Mouse (Mus musculus) CH12.LX (cell line): ENCODE results near the gene Mrnip. TPM values are rescaled to one million over a fixed set of nuclear protein-coding genes. Genes with fewer than 3 reads are reported as not detected.

Source experiments
- DNase-seq: peaks from one replicate; pipeline ENCODE4 v3.0.0-alpha.2; 2013; ENCODE audit errors: extremely low read depth
- H3K27ac ChIP-seq: 2 replicates; pipeline ENCODE4 v1.5.1; 2012; ENCODE audit warnings: low read depth, mild to moderate bottlenecking, control low read depth, moderate library complexity; ENCODE audit not compliant: insufficient read depth
- H3K27me3 ChIP-seq: replicated peaks from 2 replicates; pipeline ENCODE3; 2012; ENCODE audit warnings: inconsistent platforms
- H3K36me3 ChIP-seq, 2 experiments: replicated peaks in 1 of 2; 2 replicates each; pipeline versions ENCODE3 to v1.6.1; 2012; ENCODE audit warnings: inconsistent platforms in 1 of 2, low read length in 1 of 2, mild to moderate bottlenecking in 1 of 2, mixed read lengths in 1 of 2, moderate library complexity in 1 of 2; ENCODE audit not compliant: control insufficient read depth in 1 of 2, insufficient read depth in 1 of 2
- H3K4me1 ChIP-seq, 2 experiments: 2 replicates each; pipeline ENCODE4 v1.6.1; 2012; ENCODE audit warnings: inconsistent platforms in 1 of 2, moderate library complexity in 1 of 2; ENCODE audit not compliant: insufficient read depth in 2 of 2, control insufficient read depth in 1 of 2
- H3K4me2 ChIP-seq: 2 replicates; pipeline ENCODE4 v1.6.1; 2012; ENCODE audit warnings: low read depth, mild to moderate bottlenecking, control low read depth; ENCODE audit not compliant: poor library complexity, insufficient read depth, severe bottlenecking
- H3K4me3 ChIP-seq, 3 experiments: fragments of 150-350 bp in 1 of 3; sonication (generic) in 1 of 3; replicated peaks in 1 of 3; 2 replicates each; pipeline versions ENCODE3 to v1.5.1; 2011 to 2012; ENCODE audit warnings: low read depth in 2 of 3, low read length in 2 of 3, mild to moderate bottlenecking in 2 of 3, moderate library complexity in 2 of 3, control low read depth in 1 of 3, improper control_type of control experiment in 1 of 3, inconsistent platforms in 1 of 3, mixed read lengths in 1 of 3; ENCODE audit not compliant: poor library complexity in 1 of 3
- H3K79me2 ChIP-seq: replicated peaks from 2 replicates; pipeline ENCODE4 v1.6.1; 2012; ENCODE audit warnings: mild to moderate bottlenecking, moderate library complexity; ENCODE audit not compliant: control insufficient read depth, poor library complexity, insufficient read depth, severe bottlenecking; ENCODE audit errors: extremely low read depth
- H3K9ac ChIP-seq: 2 replicates; pipeline ENCODE4 v1.6.1; 2012; ENCODE audit warnings: low read depth, mild to moderate bottlenecking, control low read depth, moderate library complexity; ENCODE audit not compliant: insufficient read depth
- H3K9me3 ChIP-seq: replicated peaks from 2 replicates; pipeline ENCODE3; 2012; ENCODE audit warnings: low read length, inconsistent platforms, mixed read lengths
- BHLHE40 ChIP-seq: IDR thresholded peaks from 2 replicates; pipeline ENCODE4 v1.6.1; 2011; ENCODE audit warnings: mild to moderate bottlenecking, low read depth, low read length, improper control_type of control experiment
- CHD1 ChIP-seq: IDR thresholded peaks from 2 replicates; pipeline ENCODE4 v1.6.1; 2012; ENCODE audit warnings: low read depth, low read length, improper control_type of control experiment, inconsistent platforms
- CHD2 ChIP-seq: IDR thresholded peaks from 2 replicates; pipeline ENCODE4 v1.6.1; 2011; ENCODE audit warnings: low read length, improper control_type of control experiment
- ELF1 ChIP-seq: IDR thresholded peaks from 2 replicates; pipeline ENCODE4 v1.6.1; 2014; ENCODE audit warnings: low read depth, mild to moderate bottlenecking, inconsistent platforms, low read length, improper control_type of control experiment
- EP300 ChIP-seq: IDR thresholded peaks from 2 replicates; pipeline ENCODE4 v1.6.1; 2011; ENCODE audit warnings: low read length, improper control_type of control experiment
- ETS1 ChIP-seq: conservative IDR thresholded peaks from 2 replicates; pipeline ENCODE4 v1.6.1; 2012; ENCODE audit warnings: low read depth, mild to moderate bottlenecking, inconsistent platforms, low read length, improper control_type of control experiment, moderate library complexity
- GABPA ChIP-seq: IDR thresholded peaks from 2 replicates; pipeline ENCODE4 v1.6.1; 2012; ENCODE audit warnings: low read depth, low read length, improper control_type of control experiment, inconsistent platforms; ENCODE audit not compliant: insufficient replicate concordance
- IRF4 ChIP-seq: IDR thresholded peaks from 2 replicates; pipeline ENCODE4 v1.6.1; 2014; ENCODE audit warnings: low read depth, mild to moderate bottlenecking, inconsistent platforms, low read length, improper control_type of control experiment
- JUN ChIP-seq: IDR thresholded peaks from 2 replicates; pipeline ENCODE4 v1.6.1; 2011; ENCODE audit warnings: low read depth, mild to moderate bottlenecking, low read length, improper control_type of control experiment, moderate library complexity; ENCODE audit not compliant: insufficient read depth
- KAT2A ChIP-seq: IDR thresholded peaks from 2 replicates; pipeline ENCODE4 v1.6.1; 2012; ENCODE audit warnings: low read length, improper control_type of control experiment, inconsistent platforms; ENCODE audit not compliant: insufficient replicate concordance
- MAFK ChIP-seq: IDR thresholded peaks from 2 replicates; pipeline ENCODE4 v1.6.1; 2011; ENCODE audit warnings: low read length, improper control_type of control experiment; ENCODE audit not compliant: insufficient replicate concordance
- MAX ChIP-seq: IDR thresholded peaks from 2 replicates; pipeline ENCODE4 v1.6.1; 2011; ENCODE audit warnings: low read length, improper control_type of control experiment
- MAZ ChIP-seq: IDR thresholded peaks from 2 replicates; pipeline ENCODE4 v1.6.1; 2012; ENCODE audit warnings: low read depth, mild to moderate bottlenecking, inconsistent platforms, low read length, improper control_type of control experiment, moderate library complexity
- MEF2A ChIP-seq: IDR thresholded peaks from 2 replicates; pipeline ENCODE4 v1.6.1; 2014; ENCODE audit warnings: low read depth, mild to moderate bottlenecking, inconsistent platforms, low read length, improper control_type of control experiment, borderline replicate concordance
- MXI1 ChIP-seq: IDR thresholded peaks from 2 replicates; pipeline ENCODE4 v1.6.1; 2011; ENCODE audit warnings: mild to moderate bottlenecking, low read depth, low read length, improper control_type of control experiment
- MYC ChIP-seq: IDR thresholded peaks from 2 replicates; pipeline ENCODE4 v1.6.1; 2011; ENCODE audit warnings: low read depth, mild to moderate bottlenecking, improper control_type of control experiment, low read length
- NELFE ChIP-seq: IDR thresholded peaks from 2 replicates; pipeline ENCODE4 v1.6.1; 2011; ENCODE audit warnings: low read depth, low read length, improper control_type of control experiment
- NRF1 ChIP-seq: IDR thresholded peaks from 2 replicates; pipeline ENCODE4 v1.6.1; 2014; ENCODE audit warnings: low read depth, mild to moderate bottlenecking, inconsistent platforms, low read length, improper control_type of control experiment, moderate library complexity
- PAX5 ChIP-seq: IDR thresholded peaks from 2 replicates; pipeline ENCODE4 v1.6.1; 2012; ENCODE audit warnings: low read length, inconsistent platforms, mixed read lengths
- POLR2A ChIP-seq: IDR thresholded peaks from 2 replicates; pipeline ENCODE4 v1.6.1; 2011; ENCODE audit warnings: low read depth, mild to moderate bottlenecking, improper control_type of control experiment, low read length
- POLR2AphosphoS2 ChIP-seq: IDR thresholded peaks from 2 replicates; pipeline ENCODE4 v1.6.1; 2011; ENCODE audit warnings: low read depth, low read length, improper control_type of control experiment
- RAD21 ChIP-seq: IDR thresholded peaks from 2 replicates; pipeline ENCODE4 v1.6.1; 2011; ENCODE audit warnings: low read depth, mild to moderate bottlenecking, low read length, improper control_type of control experiment, moderate library complexity
- RCOR1 ChIP-seq: conservative IDR thresholded peaks from 2 replicates; pipeline ENCODE4 v1.6.1; 2012; ENCODE audit warnings: low read depth, mild to moderate bottlenecking, inconsistent platforms, low read length, improper control_type of control experiment
- SIN3A ChIP-seq: IDR thresholded peaks from 2 replicates; pipeline ENCODE4 v1.6.1; 2012; ENCODE audit warnings: low read length, improper control_type of control experiment, inconsistent platforms
- SMC3 ChIP-seq: IDR thresholded peaks from 2 replicates; pipeline ENCODE4 v1.6.1; 2011; ENCODE audit warnings: low read depth, low read length, improper control_type of control experiment
- TCF12 ChIP-seq: IDR thresholded peaks from 2 replicates; pipeline ENCODE4 v1.6.1; 2014; ENCODE audit warnings: low read depth, mild to moderate bottlenecking, inconsistent platforms, low read length, improper control_type of control experiment
- USF1 ChIP-seq: IDR thresholded peaks from 2 replicates; pipeline ENCODE4 v1.6.1; 2014; ENCODE audit warnings: low read depth, mild to moderate bottlenecking, inconsistent platforms, low read length, improper control_type of control experiment
- ZC3H11A ChIP-seq: IDR thresholded peaks from 2 replicates; pipeline ENCODE4 v1.6.1; 2012; ENCODE audit warnings: low read depth, mild to moderate bottlenecking, inconsistent platforms, low read length, improper control_type of control experiment
- ZMIZ1 ChIP-seq: IDR thresholded peaks from 2 replicates; pipeline ENCODE4 v1.6.1; 2012; ENCODE audit warnings: low read depth, mild to moderate bottlenecking, inconsistent platforms, low read length, improper control_type of control experiment
- dilution Hi-C: fragments of 300-500 bp; cut with MboI; formaldehyde crosslinking; loops from 2 replicates; pipeline ENCODE4 v1.14.3; 2020; ENCODE audit warnings: low sequenced_read_pairs; ENCODE audit not compliant: extremely low pct_unique_long_range_greater_than_20kb, extremely low pct_ligation_motif_present
- in situ Hi-C: fragments of 300-500 bp; cut with MboI; formaldehyde crosslinking; loops from 3 replicates; pipeline ENCODE4 v1.14.3; 2019; ENCODE audit warnings: low sequenced_read_pairs, low pct_ligation_motif_present, low pct_unique_long_range_greater_than_20kb, mixed read lengths
- polyA plus RNA-seq: library from polyadenylated mRNA; unstranded; fragments of >175 nt; gene quantifications from 2 replicates; pipeline ENCODE4 v1.2.1, GENCODE M21; 2012; ENCODE audit warnings: low read depth; ENCODE audit not compliant: insufficient read length
- total RNA-seq, 2 experiments: library from RNA; depleted of rRNA; stranded (reverse); fragments of 300-350 nt in 1 of 2; fragments of >200 nt in 1 of 2; gene quantifications; 2 replicates each; pipeline ENCODE4 v1.2.3; 2012 to 2014

Gene Mrnip
- total and polyA plus RNA-seq, 3 experiments, result 22.5 to 36.7 (median 29.7) TPM

DNA sequence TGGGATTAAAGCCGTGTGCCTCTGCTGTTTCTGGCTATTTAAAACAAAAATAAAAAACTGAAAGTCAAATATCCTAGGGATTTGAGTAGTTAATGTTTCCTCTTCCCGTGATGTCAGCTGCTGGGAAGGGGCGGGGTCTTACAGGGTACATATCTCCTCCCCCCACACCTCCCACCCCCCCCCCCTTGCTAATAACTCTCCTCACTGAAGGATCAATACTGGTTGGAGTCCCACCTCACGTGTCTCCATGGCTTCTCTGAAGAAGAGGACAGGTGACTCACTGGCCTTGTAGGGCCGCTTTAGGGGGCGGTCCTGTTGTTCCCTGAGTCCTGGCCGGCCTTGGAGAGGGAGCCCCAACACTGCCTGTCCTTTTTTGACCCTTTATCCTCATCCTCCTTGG is 14.4 kb downstream of the Mrnip start:
- Histone ChIP-seq H3K4me3 (no peak overlapping the region), H3K9ac (no peak overlapping the region), H3K4me1 (peaks cover 0 to 44% of the 10 kb centered on the region in 2 experiments; a peak in 2 of 4 replicates), H3K27ac (no peak overlapping the region), H3K4me2 (no peak overlapping the region; the same call in 1 of the 2 replicates), H3K9me3 (no peaks in the 10 kb centered on the region), H3K79me2 (no peaks in the 10 kb centered on the region), H3K36me3 (peaks cover 26 to 64% of the 10 kb centered on the region in 2 experiments), H3K27me3 (no peaks in the 10 kb centered on the region)
- TF ChIP-seq BHLHE40 (no peak), MYC (no peak), GABPA (no peak), ZMIZ1 (no peak), JUN (no peak), KAT2A (no peak), USF1 (no peak), MXI1 (no peak), ZC3H11A (no peak), POLR2AphosphoS2 (no peak), POLR2A (no peak), EP300 (no peak), CHD1 (no peak), NRF1 (no peak), IRF4 (no peak), MAX (no peak), MAFK (no peak), RAD21 (no peak), NELFE (no peak), MEF2A (no peak)
- DNase-seq, result no peak
- in situ Hi-C loops, result no loop called here
- dilution Hi-C loops, result no loop called here

GRCm38 (mm10) chr11:50190362-50190761 is 16.1 kb downstream of the Mrnip start:
- Histone ChIP-seq H3K27me3 (no peaks in the 10 kb centered on the region), H3K9ac (no peak overlapping the region), H3K9me3 (no peaks in the 10 kb centered on the region), H3K79me2 (no peaks in the 10 kb centered on the region), H3K4me1 (peaks cover 0 to 47% of the 10 kb centered on the region in 2 experiments; a peak in 2 of 4 replicates), H3K27ac (no peak overlapping the region), H3K4me3 (no peak overlapping the region), H3K4me2 (no peak overlapping the region), H3K36me3 (peaks cover 35 to 70% of the 10 kb centered on the region in 2 experiments)
- DNase-seq, result no peak
- dilution Hi-C loops (no loop called here), in situ Hi-C loops (no loop called here)
- TF ChIP-seq ZMIZ1 (no peak), RAD21 (no peak), TCF12 (no peak), CHD2 (no peak), MXI1 (no peak), ETS1 (no peak), NELFE (no peak), POLR2A (no peak), PAX5 (no peak), MAZ (no peak), POLR2AphosphoS2 (no peak), SMC3 (no peak), NRF1 (no peak), SIN3A (no peak), RCOR1 (no peak), ELF1 (no peak), CHD1 (no peak)
